Mouse (Mus musculus) myocyte (in vitro differentiated cells): Measurements from ENCODE around the gene Parp12. TPM values are rescaled to one million over a fixed set of nuclear protein-coding genes. Genes with fewer than 3 reads are reported as not detected.
A peak's percentile ranks its signal among the peaks of the same experiment; 100 is the strongest.

Experiments used
- H3K27me3 ChIP-seq: one replicate; pipeline ENCODE4 v1.6.1; 2011; ENCODE audit not compliant: control insufficient read depth, insufficient read depth, insufficient read length
- H3K36me3 ChIP-seq: one replicate; pipeline ENCODE4 v1.6.1; 2011; ENCODE audit not compliant: control insufficient read depth, insufficient read depth
- H3K4me2 ChIP-seq: one replicate; pipeline ENCODE4 v1.6.1; 2011; ENCODE audit warnings: low read depth, control low read depth
- H3K4me3 ChIP-seq: one replicate; pipeline ENCODE4 v1.5.1; 2011; ENCODE audit warnings: mild to moderate bottlenecking, control low read depth, moderate library complexity
- H3K79me2 ChIP-seq: one replicate; pipeline ENCODE4 v1.6.1; 2011; ENCODE audit not compliant: control insufficient read depth, insufficient read depth
- H3ac ChIP-seq: one replicate; pipeline ENCODE4 v1.6.1; 2011; ENCODE audit not compliant: control insufficient read depth, insufficient read length
- CEBPB ChIP-seq: IDR thresholded peaks from 2 replicates; pipeline ENCODE4 v1.6.1; 2011; ENCODE audit warnings: mild to moderate bottlenecking, moderate library complexity; ENCODE audit not compliant: poor library complexity, insufficient read depth, severe bottlenecking
- E2F4 ChIP-seq: IDR thresholded peaks from one replicate; pipeline ENCODE4 v1.6.1; 2011; ENCODE audit warnings: mild to moderate bottlenecking, control low read depth, moderate library complexity; ENCODE audit not compliant: insufficient read depth
- MAX ChIP-seq: IDR thresholded peaks from one replicate; pipeline ENCODE4 v1.6.1; 2011; ENCODE audit warnings: low read depth, mild to moderate bottlenecking, control low read depth
- MYOD1 ChIP-seq, 3 experiments: IDR thresholded peaks; one replicate each; pipeline ENCODE4 v1.6.1; 2011; ENCODE audit warnings: control low read depth in 2 of 3, low read depth in 2 of 3, mild to moderate bottlenecking in 2 of 3, moderate library complexity in 1 of 3; ENCODE audit not compliant: insufficient read length in 2 of 3, control insufficient read depth in 1 of 3
- MYOG ChIP-seq, 3 experiments: IDR thresholded peaks; one replicate each; pipeline ENCODE4 v1.6.1; 2011; ENCODE audit warnings: control low read depth in 2 of 3, low read depth in 2 of 3, mild to moderate bottlenecking in 2 of 3; ENCODE audit not compliant: insufficient read length in 2 of 3, control insufficient read depth in 1 of 3, insufficient read depth in 1 of 3
- POLR2A ChIP-seq: IDR thresholded peaks from one replicate; pipeline ENCODE4 v1.6.1; 2011; ENCODE audit warnings: low read depth, mild to moderate bottlenecking, control low read depth, moderate library complexity; ENCODE audit not compliant: insufficient read length
- POLR2AphosphoS2 ChIP-seq: IDR thresholded peaks from one replicate; pipeline ENCODE4 v1.6.1; 2011; ENCODE audit warnings: low read depth, control low read depth; ENCODE audit not compliant: insufficient read length
- REST ChIP-seq: IDR thresholded peaks from one replicate; pipeline ENCODE4 v1.6.1; 2011; ENCODE audit warnings: mild to moderate bottlenecking, control low read depth, moderate library complexity; ENCODE audit not compliant: insufficient read depth, insufficient read length
- SRF ChIP-seq: IDR thresholded peaks from one replicate; pipeline ENCODE4 v1.6.1; 2011; ENCODE audit warnings: low read depth; ENCODE audit not compliant: control insufficient read depth, insufficient read length
- TCF12 ChIP-seq: IDR thresholded peaks from one replicate; pipeline ENCODE4 v1.6.1; 2011; ENCODE audit warnings: mild to moderate bottlenecking, control low read depth; ENCODE audit not compliant: poor library complexity, insufficient read depth, severe bottlenecking
- TCF3 ChIP-seq: IDR thresholded peaks from one replicate; pipeline ENCODE4 v1.6.1; 2011; ENCODE audit warnings: low read depth, control low read depth; ENCODE audit not compliant: insufficient read length
- USF1 ChIP-seq: IDR thresholded peaks from one replicate; pipeline ENCODE4 v1.6.1; 2011; ENCODE audit warnings: low read depth, mild to moderate bottlenecking, control low read depth, moderate library complexity
- polyA plus RNA-seq: library from polyadenylated mRNA; unstranded; fragments of >200 nt; fragmentation: generic; extraction: Trizol; gene quantifications from one replicate; pipeline ENCODE4 v1.2.1, GENCODE M21; 2012; ENCODE audit warnings: missing spikeins

Parp12 gene
- polyA plus RNA-seq, 1 experiment, result 6.9 TPM

DNA sequence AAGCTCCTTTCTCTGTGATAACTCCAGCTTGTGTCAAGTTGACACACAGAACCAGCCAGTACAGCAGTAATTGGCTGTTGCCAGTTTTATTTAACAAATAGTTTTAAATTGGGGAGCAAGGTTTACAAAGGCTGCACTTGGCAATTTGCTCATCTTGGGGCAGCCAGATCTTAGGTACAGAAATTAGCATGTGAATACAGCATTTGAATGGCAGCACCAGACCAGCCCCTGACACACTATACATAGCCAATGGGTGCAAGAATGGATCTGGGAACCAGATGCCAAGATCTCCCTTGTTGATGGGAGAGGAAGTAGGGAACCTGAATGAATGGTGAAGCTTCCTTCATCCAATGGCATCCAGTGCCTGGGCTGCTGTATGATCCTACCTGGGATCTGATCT is 44.0 kb downstream of the Parp12 start:
- TF ChIP-seq MYOD1 (IDR thresholded peaks at IDR 0.05; ENCODE audit: control insufficient read depth in 1 of 3, insufficient read length in 2 of 3, low read depth in 2 of 3) (no peak), POLR2AphosphoS2 (no peak), MYOG (IDR thresholded peaks at IDR 0.05; ENCODE audit: control insufficient read depth in 1 of 3, insufficient read depth in 1 of 3, insufficient read length in 2 of 3, low read depth in 2 of 3) (no peak), TCF3 (no peak), CEBPB (no peak), REST (no peak), TCF12 (no peak), E2F4 (no peak), POLR2A (no peak), MAX (no peak), USF1 (no peak), SRF (no peak)

DNA sequence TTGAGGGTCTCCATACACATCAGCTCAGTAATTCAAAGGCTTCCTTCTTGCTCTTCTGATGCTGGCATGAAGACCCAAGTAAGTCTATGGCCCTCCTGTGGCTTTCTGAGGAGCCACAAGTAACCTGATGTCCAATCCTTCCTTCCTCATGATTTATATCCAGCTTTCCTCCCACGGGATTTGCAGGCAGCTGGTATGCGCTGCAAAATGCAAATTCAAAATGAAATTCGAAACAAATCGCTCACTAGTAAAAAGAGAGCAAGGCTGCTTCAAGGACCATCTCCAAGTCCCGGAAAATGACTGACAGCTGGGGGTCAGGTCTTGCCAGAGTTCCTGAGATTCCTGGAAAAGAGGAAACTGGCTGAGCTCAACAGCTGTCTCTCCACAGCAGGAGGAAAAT is 45.5 kb downstream of the Parp12 start:
- H3K36me3 ChIP-seq, result no peaks in the 10 kb centered on the region
- TF ChIP-seq MYOG (IDR thresholded peaks at IDR 0.05; ENCODE audit: control insufficient read depth in 1 of 3, insufficient read depth in 1 of 3, insufficient read length in 2 of 3, low read depth in 2 of 3), result no peak
- TF ChIP-seq SRF, result no peak
- no peak for TF ChIP-seq USF1
- TF ChIP-seq REST, result no peak
- TF ChIP-seq POLR2A, result no peak
- TF ChIP-seq TCF12, result no peak
- TF ChIP-seq POLR2AphosphoS2, result no peak
- H3K4me2 ChIP-seq, result peak overlapping the region; percentile 3
- H3K79me2 ChIP-seq, result no peaks in the 10 kb centered on the region
- no peak overlapping the region for H3K4me3 ChIP-seq
- no peak overlapping the region for H3ac ChIP-seq
- no peaks in the 10 kb centered on the region for H3K27me3 ChIP-seq

More for the DNA sequence above, 44.0 kb downstream of the Parp12 start:
- no peak overlapping the region for H3K4me2 ChIP-seq
- H3K79me2 ChIP-seq, result no peaks in the 10 kb centered on the region
- H3K27me3 ChIP-seq, result no peaks in the 10 kb centered on the region
- H3K36me3 ChIP-seq, result no peaks in the 10 kb centered on the region
- H3K4me3 ChIP-seq, result no peak overlapping the region
- no peak overlapping the region for H3ac ChIP-seq

DNA sequence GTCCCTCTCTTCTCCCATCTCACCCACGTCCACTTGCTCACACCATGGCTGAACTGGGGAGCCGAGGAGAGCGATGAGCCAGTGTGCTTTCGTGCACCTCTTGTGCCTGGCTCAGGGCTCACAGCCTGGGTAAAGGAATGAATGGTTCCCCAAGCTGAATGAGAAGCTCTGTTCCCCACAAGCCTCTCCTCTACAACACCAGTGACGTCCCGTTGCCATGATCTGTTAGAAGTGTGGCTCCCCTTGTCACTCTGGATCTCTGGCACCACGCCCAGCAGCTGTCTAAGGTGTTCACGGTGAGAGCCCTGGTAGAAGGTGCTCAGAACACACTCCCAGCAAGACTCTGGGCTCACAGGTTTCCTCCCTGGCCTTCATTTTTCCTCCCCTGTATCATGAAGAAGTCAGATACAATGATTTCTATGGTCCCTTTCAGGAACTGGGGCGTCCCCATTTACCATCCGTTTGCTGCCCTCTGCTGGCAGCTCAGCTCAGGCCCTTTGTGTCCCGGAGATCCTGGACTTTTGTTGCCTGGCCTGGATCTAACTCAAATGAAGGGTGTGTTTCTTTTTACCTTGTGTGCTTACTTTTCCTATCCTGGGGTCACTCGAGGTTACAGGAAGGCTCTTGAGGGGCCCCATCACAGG is 51.1 kb downstream of the Parp12 start:
- Histone ChIP-seq H3ac (no peak overlapping the region), H3K79me2 (no peaks in the 10 kb centered on the region), H3K27me3 (no peaks in the 10 kb centered on the region), H3K4me2 (no peak overlapping the region), H3K36me3 (no peaks in the 10 kb centered on the region), H3K4me3 (no peak overlapping the region)
- TF ChIP-seq POLR2A (no peak), E2F4 (no peak), MYOD1 (IDR thresholded peaks at IDR 0.05; ENCODE audit: control insufficient read depth in 1 of 3, insufficient read length in 2 of 3, low read depth in 2 of 3) (no peak), MYOG (IDR thresholded peaks at IDR 0.05; ENCODE audit: control insufficient read depth in 1 of 3, insufficient read depth in 1 of 3, insufficient read length in 2 of 3, low read depth in 2 of 3) (no peak), USF1 (no peak), POLR2AphosphoS2 (no peak), TCF3 (no peak), MAX (no peak), REST (no peak), CEBPB (no peak), SRF (no peak), TCF12 (no peak)

DNA sequence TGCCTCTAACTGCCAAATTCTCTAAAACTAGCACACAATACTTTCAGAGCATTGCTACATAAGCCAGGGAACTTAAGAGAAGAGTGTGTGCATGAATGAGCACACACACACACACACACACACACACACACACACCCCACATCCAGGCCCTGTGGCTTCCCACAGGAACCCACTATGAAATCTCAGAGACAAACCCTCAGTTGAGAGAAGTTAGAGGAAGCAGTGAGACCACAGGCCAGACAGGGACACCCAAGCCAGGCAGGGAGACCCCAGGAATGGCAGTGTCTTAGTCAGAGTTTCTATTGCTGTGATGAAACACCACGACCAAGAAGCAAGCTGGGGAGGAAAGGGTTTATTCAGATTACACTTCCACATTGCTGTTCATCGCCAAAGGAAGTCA is 54.6 kb downstream of the Parp12 start:
- H3K4me3 ChIP-seq, result no peak overlapping the region
- H3K4me2 ChIP-seq, result no peak overlapping the region
- no peak for TF ChIP-seq TCF12
- TF ChIP-seq CEBPB, result no peak
- no peak for TF ChIP-seq MYOD1 (IDR thresholded peaks at IDR 0.05; ENCODE audit: control insufficient read depth in 1 of 3, insufficient read length in 2 of 3, low read depth in 2 of 3)
- TF ChIP-seq POLR2AphosphoS2, result no peak
- TF ChIP-seq USF1, result no peak
- TF ChIP-seq POLR2A, result no peak
- TF ChIP-seq MAX, result no peak
- no peak for TF ChIP-seq REST
- no peak for TF ChIP-seq TCF3
- TF ChIP-seq SRF, result no peak
- no peak for TF ChIP-seq MYOG (IDR thresholded peaks at IDR 0.05; ENCODE audit: control insufficient read depth in 1 of 3, insufficient read depth in 1 of 3, insufficient read length in 2 of 3, low read depth in 2 of 3)
- TF ChIP-seq E2F4, result no peak
- H3ac ChIP-seq, result no peak overlapping the region
- H3K79me2 ChIP-seq, result no peaks in the 10 kb centered on the region
- no peaks in the 10 kb centered on the region for H3K27me3 ChIP-seq
- H3K36me3 ChIP-seq, result no peaks in the 10 kb centered on the region

DNA sequence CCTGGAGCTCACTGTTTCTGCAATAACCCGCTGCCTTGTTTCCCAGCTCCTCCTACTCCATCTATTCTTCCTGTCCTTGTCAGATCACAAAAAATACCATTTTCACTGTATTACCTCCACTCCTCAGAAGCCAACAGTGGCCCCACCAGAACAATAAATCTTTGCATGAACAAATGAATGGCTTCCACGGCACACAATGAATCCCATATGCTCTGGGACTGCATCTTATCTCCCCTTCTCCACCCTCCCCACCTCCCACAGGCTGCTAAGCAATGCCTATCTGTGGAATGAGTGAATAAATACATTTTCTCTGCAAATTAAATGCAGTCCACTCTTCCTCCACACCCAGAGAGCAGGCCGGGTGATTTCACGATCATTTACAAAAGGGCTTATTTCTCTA is 57.0 kb downstream of the Parp12 start:
- H3K4me2 ChIP-seq, result no peak overlapping the region
- no peaks in the 10 kb centered on the region for H3K27me3 ChIP-seq
- H3K36me3 ChIP-seq, result no peaks in the 10 kb centered on the region
- TF ChIP-seq REST, result no peak
- no peak for TF ChIP-seq MYOG (IDR thresholded peaks at IDR 0.05; ENCODE audit: control insufficient read depth in 1 of 3, insufficient read depth in 1 of 3, insufficient read length in 2 of 3, low read depth in 2 of 3)
- no peak for TF ChIP-seq TCF3
- TF ChIP-seq MYOD1 (IDR thresholded peaks at IDR 0.05; ENCODE audit: control insufficient read depth in 1 of 3, insufficient read length in 2 of 3, low read depth in 2 of 3), result no peak
- no peak for TF ChIP-seq E2F4
- no peak for TF ChIP-seq POLR2A
- TF ChIP-seq USF1, result no peak
- no peak for TF ChIP-seq TCF12
- TF ChIP-seq POLR2AphosphoS2, result no peak
- TF ChIP-seq CEBPB, result no peak
- H3K4me3 ChIP-seq, result no peak overlapping the region
- H3K79me2 ChIP-seq, result no peaks in the 10 kb centered on the region
- no peak overlapping the region for H3ac ChIP-seq
